Mouse (Mus musculus) mesoderm, embryonic 11.5 days (tissue): Measurements from ENCODE around the gene 0610010F05Rik.

ENCODE experiments used
- DNase-seq: peaks from one replicate; pipeline ENCODE4 v3.0.0-alpha.2; 2012; ENCODE audit warnings: low read depth, low spot score

The 0610010F05Rik gene

GRCm38 (mm10) chr11:23565761-23566160 is 67.7 kb downstream of the 0610010F05Rik start:
- peak; percentile 77 for DNase-seq

- no peak for DNase-seq
Measured at GRCm38 (mm10) chr11:23557039-23557630, 76.3 kb downstream of the 0610010F05Rik start.

GRCm38 (mm10) chr11:23537446-23537845 is 96.0 kb downstream of the 0610010F05Rik start:
- no peak for DNase-seq

- DNase-seq = no peak
Measured at GRCm38 (mm10) chr11:23520473-23521205, 112.8 kb downstream of the 0610010F05Rik start, which contains the start of gene 1700093K21Rik. Gene 1700093K21Rik, minus strand, starts transcription at chr11:23521155.

GRCm38 (mm10) chr11:23518981-23519380 is 114.5 kb downstream of the 0610010F05Rik start:
- DNase-seq = no peak

- DNase-seq = no peak
Measured at GRCm38 (mm10) chr11:23515315-23515714, 118.1 kb downstream of the 0610010F05Rik start.
